Mouse (Mus musculus) testis, postnatal 14 days (tissue): ENCODE results near the gene Esyt1.
A peak's percentile ranks its signal among the peaks of the same experiment; 100 is the strongest.
"Not testable (repeated sequence)": the region's sequence is repeated elsewhere in the genome, so short reads cannot be mapped to it uniquely, and the experiment has no call there.

Experiments used
- DNase-seq: peaks from one replicate; pipeline ENCODE4 v3.0.0; 2021; ENCODE audit warnings: low spot score

The Esyt1 gene

GRCm38 (mm10) chr10:128504641-128505370 lies 20.9 kb downstream of the Esyt1 start:
- no peak for DNase-seq

GRCm38 (mm10) chr10:128504012-128504411 lies 21.7 kb downstream of the Esyt1 start:
- no peak for DNase-seq

DNA sequence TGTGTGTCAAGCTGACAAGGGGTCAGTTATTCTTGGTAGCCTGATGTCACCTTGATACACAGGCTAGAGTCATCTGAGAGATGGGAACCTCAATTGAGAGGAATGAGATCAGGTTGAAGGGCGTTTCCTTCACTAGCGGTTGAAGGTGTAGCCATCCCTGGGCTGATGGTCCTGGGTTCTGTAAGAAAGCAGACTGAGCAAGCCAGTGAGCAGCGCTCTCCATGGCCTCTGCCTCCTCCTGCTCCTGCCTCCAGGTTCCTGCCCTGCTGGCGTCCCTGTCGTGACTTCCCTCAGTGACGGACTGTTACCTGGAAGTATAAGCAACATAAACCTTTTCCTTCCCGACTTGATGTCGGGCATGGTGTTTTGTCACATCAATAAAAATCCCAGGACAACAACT lies 22.1 kb downstream of the Esyt1 start:
- no peak for DNase-seq

GRCm38 (mm10) chr10:128502341-128502740 lies 23.3 kb downstream of the Esyt1 start:
- DNase-seq = no peak

- no peak for DNase-seq
Measured at GRCm38 (mm10) chr10:128499116-128499671, 26.5 kb downstream of the Esyt1 start.

DNA sequence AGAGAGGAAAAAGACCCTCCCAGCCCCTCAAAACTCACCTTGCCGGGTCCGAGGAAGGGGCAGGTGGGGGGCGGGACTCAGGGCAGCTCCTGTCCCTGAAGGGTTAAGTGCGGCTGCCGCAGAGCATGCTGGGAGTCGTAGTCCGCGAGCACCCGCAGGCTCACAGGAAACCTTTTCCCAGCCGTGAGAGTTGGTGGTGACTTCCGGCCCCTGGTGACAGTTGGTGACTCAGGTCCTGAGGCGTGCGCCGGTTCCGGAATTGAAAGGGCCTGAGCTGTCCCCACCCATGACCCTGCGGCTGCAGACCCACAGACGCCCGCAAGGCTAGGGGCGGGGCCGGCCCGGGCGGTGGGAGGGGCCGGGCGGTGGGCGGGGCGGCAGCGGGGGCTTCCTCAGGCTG lies 27.1 kb downstream of the Esyt1 start, which contains the start of gene Myl6b:
TSS of gene Myl6b (minus strand) at position 96 of the 400 bp plus-strand sequence.
- peak; percentile 95 for DNase-seq

DNA sequence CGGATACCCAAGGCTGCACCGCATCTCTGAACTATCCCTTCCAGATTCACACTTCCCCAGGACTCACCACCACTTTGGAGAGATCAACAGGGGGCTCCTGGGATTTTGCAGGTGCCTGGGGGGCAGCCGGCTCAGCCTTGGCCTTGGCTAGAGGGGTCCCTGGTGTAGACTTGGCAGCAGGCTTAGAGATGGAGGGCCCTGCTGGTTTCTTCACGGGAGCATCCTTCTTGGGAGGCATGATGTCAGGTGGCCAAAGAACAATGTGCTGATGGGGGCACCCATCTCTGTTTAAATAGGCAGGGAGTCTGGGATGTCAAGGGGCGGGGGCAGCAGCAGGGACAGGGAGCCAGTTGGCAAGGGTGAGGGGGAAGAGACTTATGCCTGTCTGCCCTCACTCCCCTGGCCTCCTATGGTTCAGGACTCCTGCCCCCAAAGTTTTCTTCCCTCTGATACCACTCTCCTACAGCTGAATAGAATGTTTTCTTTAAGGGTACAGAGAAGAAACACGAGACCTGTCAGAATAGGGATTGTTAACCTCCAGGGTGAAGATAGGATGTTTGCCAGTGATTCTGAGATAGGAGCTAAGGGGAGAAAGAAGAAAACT lies 28.4 kb downstream of the Esyt1 start:
- no peak for DNase-seq

GRCm38 (mm10) chr10:128496509-128497077 lies 29.1 kb downstream of the Esyt1 start:
- no peak for DNase-seq

DNA sequence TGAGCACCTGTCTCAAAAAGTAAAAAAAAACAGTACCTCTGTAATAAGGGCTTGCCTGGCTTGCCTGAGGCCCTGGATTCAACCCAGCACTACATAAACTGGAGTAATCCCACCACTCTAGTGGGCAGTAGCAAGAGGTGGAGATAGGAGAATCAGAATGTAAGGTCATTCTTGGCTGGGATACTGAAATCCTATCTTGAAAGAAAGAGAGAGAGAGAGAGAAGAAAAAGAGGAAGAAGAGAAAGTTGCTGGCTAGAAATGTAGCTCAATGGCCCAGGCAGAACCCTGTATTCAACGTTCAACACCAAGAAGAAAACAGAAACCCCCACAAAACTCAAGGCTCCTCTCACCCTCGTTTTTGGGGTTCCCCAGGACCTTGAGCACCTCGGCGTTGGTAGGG lies 29.8 kb downstream of the Esyt1 start:
- no peak for DNase-seq

DNA sequence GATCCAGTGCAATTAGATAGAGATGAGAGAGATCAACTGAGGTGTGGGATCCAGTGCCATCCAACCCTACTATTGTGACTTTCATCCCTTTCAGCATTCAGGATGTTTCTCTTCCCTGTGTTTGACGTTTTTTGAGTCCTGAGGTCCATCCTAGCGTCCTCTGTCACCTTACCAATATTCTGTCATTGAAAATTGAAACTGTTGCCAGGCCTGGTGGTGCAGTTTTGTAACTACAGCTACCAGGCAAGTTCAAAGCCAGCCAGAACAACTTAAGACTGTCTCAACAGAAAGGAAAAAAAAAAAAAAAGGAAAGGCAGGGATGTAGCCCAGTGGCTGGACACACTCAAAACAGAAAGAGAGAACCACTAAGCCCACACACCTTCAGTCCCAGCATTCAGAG lies 30.4 kb downstream of the Esyt1 start:
- DNase-seq = no peak

GRCm38 (mm10) chr10:128494667-128495245 lies 30.9 kb downstream of the Esyt1 start:
- DNase-seq = no peak

GRCm38 (mm10) chr10:128493695-128494666 lies 31.7 kb downstream of the Esyt1 start, which contains the start of gene Myl6:
Gene Myl6, minus strand, starts transcription at chr10:128494145.
- DNase-seq = peak; percentile 97

DNA sequence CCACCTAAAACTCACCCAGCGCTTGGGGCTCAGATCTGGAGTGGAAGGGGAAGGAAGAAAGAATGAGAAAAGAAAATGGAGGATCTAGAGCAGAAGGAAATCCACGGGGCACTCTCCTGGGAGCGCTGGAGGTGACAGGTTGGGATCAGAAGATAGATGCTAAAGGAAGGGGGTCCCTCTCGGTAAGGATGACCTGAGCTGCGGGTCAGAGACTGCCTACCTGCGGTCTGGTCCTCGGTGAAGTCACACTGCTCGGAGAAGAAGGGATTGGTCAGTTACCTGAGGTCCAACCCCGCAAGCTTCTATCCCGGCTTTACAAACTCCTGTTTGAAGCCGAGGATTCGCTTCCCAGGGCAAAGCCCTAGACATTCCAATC lies 32.4 kb downstream of the Esyt1 start:
- no peak for DNase-seq

DNA sequence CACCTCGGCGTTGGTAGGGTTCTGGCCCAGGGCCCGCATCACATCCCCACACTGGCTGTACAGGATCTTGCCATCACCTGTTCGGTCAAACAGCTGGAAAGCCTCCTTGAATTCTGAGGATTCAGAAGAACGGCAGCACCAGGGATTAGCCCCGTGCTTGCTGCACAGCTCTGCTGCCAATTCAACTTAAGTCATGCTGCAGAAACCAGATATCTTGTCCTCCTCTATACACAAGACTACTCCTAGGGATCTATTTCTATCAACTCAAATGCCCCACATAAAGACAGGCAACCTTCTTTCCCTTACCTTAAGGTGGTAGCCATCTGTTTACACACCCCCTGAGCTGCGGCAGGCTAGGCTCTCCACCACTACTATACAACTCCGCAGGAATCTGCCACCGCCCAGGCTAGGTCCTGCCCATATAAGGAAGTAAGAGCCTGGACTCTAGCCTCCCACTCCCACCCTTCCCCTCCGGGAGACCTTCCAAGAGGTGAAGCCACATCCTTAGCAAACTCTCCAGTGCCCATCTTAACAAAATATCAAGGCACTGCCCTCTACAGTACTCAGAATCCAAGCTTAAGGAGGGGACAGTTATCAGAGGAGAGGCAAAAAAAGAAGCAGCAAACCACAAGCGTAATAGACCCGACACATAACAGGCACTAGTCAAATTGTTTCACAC lies 32.9 kb downstream of the Esyt1 start:
- peak; percentile 72 for DNase-seq

- DNase-seq = not testable (repeated sequence)
Measured at GRCm38 (mm10) chr10:128492051-128492450, 33.6 kb downstream of the Esyt1 start.

DNA sequence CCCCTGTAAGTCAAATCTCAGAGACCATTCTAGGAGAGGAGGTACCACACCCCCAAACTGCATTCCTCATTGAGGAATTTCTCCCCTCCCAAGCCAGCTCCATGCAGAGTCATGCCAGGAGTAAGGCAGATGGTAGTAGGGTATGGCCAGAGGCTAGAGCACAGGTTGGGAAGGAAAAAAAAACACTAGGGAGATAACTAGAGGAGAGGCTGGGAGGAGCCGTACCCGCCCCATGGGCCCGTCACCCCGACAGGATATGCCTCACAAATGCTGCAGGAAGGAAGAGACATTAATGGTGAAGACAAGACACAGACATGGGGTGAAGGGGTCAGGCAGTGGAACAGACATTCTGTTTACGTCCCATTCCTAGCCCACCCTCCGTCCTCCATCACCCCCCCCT lies 34.2 kb downstream of the Esyt1 start:
- DNase-seq = no peak

DNA sequence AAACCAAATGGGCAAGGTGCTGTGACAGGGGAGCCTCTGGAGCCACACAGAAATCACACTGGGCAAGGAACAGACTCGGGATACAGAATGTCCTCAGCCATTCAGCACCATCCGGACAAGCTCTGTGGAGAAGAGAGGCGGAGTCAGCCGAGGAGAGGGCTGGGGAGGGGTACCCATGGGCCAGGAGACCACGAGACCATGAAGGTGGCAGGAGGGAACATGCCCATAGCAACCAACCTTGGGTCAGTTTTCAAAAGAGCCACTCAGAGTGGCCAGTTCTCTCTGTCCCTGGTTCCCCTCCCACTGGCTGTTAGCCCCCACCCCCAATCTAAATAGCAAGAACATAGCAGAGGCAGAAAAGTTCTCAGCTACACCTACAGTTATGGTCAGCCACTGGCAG lies 34.8 kb downstream of the Esyt1 start:
- DNase-seq = no peak

DNA sequence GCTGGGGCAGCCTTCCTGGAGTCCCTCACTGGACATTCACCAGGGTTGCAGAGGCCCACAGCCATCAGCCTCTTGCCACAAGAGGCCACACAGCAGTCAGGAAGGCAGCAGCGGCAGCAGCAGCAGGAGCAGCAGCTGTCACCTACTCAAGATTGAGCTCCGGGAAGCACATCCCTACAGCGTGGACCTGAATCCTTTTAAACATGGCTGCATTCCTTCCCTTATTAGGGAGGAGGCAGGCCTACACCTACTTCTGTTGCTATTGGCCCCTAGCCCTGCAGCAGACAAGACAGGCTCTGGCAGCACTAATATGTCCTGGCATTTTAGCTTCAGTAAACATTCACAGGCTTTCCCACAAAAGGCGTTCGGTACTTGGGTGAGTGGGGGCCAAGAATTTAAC lies 35.4 kb downstream of the Esyt1 start:
- DNase-seq = no peak

- no peak for DNase-seq
Measured at GRCm38 (mm10) chr10:128489785-128490184, 35.9 kb downstream of the Esyt1 start.

DNA sequence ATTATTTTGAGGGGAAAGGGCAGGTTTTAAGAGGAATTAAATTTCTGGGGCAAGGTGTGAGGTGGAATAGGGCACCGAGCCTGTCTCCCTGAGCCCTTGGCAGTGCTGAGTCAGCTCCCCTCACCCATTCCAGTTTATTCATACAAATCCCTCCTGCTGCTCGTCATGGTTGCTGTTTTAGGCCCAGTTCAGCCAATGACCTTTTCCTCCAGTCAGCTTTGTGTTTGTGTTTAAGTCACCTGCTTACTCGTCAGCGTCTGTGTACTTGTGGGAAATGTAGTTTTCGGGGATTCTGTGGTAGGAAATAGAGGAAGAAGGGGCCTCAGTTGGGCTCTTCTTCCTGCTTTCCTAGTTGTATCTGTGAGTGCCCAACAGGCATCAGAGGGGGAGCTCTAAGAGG lies 36.3 kb downstream of the Esyt1 start:
- no peak for DNase-seq

GRCm38 (mm10) chr10:128488776-128489175 lies 36.9 kb downstream of the Esyt1 start:
- no peak for DNase-seq
